Mouse (Mus musculus) CD8-positive naive resting alpha-beta T cell, adult 2 months (primary cell): ENCODE results near the gene Cdadc1.
"Not testable (repeated sequence)": the region's sequence is repeated elsewhere in the genome, so short reads cannot be mapped to it uniquely, and the experiment has no call there.

ENCODE experiments used
- DNase-seq, 2 experiments: peaks; one replicate each; pipeline ENCODE4 v3.0.0; 2022; ENCODE audit warnings: low read depth in 2 of 2, low spot score in 2 of 2

Cdadc1 gene

GRCm38 (mm10) chr14:59614149-59614548, 16.4 kb upstream of the Cdadc1 start:
- DNase-seq = not testable (repeated sequence)

DNA sequence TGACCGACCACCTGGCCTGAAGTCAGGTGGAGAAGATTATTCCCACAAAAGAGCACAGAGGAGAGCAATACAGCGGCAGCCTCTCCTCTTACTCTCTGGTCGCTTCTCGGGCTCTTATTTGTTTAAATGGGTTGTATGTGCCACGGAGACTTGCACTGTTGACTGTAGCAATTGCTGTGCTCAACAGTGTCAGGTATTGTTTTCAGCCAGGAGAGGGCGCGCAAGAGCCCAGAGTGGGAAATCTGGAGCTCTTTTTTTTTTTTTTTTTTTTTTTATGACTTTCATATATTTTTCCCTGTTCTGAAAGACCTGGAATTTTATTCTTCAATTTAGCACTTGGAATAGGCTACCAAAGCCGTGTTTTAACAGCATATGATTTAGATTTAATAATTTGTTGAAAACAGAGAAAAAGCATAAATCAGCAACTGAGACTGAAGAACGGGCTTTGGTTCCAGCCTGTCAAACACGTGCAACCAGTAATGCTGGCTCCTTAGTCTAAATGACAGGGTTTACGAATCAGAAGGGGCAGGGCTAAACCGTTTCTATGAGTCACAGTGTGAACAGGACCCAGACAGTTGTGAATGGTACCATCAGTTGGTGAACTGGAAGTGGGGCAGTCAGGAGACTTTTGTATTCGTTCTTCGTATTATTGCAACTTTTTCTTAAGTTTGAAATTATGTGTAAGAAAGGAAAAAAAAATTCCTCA, 15.3 kb upstream of the Cdadc1 start:
- peak in 1 of 2 experiments; percentile 28 for DNase-seq

DNA sequence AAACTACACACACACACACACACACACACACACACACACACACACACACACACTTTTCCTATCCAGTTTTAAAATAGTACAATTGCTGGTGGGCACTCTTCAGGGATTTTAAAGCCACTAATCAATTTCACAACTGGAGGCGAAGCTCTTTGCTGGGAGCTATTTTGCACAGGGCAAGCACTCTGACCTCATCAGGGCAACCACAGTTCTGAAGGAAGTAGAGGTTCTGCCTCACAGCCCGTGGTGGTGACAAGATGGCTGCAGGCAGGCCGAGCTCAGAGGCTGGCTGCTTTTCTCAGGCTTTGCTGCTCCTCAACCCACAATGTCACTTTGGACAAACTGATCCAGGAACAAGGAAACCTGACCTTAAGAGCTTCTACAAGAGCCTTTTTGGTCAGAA, 9.3 kb upstream of the Cdadc1 start:
- no peak for DNase-seq

DNA sequence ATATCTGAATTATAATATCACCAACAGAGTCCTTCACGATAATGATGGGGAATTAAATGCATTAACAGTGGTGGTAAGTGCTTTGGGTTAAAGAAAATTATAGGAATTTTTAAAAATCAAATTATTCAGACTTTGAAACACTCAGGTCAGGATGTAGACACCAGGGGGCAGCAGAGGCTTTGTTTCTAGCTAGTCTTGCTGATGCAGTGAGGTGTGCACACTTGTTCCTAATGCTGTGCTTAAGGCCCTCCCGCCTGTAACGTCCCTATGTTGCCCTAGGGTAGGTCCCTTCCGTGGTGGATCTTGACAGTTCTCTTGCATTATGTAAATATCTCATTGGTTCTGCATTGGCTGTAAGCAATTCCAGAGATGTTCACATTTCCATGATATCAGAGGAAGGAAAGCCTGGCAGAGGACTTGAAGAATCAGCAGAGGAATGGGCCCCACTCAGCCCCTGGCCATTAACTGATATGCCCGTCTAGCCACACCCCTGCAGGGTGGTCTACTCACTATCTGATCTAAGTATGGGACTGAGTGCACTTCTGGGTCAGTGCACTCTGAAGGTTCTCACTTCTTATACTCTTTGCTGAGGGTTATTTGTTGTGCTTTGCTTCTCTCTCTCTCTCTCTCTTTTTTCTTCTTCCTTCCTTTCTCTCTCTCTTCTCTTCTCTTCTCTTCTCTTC, 8.1 kb upstream of the Cdadc1 start:
- DNase-seq = peak; percentile 52 to 78

DNA sequence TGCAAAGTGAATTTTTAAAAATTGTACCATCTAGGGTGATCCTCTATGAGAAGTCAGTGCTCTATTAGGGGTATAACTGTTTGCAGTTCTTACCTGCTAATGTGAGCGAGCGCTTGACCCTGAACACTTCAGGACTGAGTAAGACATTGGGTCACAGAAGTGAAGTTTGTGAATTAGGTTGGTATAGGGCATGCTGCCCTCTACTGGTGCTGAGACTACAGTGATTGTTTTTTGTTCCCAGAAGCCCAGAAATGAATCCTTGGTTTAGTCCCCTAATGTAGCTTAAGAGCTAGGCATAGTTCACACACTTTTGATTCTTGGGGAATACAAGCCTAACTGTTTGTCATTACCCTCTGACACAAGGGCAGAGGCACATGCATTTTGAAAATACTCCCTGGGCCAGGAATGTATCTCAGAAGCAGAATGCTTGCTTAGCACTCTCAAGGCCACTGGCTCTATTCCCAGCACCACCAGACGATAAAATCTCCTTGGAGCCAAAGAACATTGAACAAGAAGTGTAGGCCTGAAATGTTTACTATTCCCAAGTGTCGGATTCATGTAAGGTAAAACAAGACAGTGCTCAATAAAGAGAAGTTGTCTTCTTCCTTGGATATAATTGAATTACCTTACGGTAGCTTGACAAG, 6.4 kb upstream of the Cdadc1 start:
- peak in 1 of 2 experiments; percentile 23 for DNase-seq

DNA sequence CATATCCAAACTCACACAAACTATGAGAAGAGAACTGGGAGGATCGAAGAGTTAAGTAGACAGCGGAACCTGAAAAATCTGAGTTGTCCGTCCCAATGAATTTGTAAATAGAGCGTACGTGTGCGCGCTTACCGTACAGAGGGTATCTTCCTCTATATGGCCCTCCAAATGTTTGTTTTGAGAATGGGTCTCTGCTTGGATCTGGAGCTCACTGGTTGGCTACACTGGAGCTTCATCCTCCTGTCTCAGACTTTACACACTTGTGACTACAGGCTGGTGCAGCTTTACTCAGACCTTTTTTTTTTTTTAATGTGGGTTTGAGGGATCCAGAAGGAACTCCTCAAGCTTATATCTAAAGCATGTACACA, 485 bp upstream of the Cdadc1 start:
- no peak for DNase-seq

DNA sequence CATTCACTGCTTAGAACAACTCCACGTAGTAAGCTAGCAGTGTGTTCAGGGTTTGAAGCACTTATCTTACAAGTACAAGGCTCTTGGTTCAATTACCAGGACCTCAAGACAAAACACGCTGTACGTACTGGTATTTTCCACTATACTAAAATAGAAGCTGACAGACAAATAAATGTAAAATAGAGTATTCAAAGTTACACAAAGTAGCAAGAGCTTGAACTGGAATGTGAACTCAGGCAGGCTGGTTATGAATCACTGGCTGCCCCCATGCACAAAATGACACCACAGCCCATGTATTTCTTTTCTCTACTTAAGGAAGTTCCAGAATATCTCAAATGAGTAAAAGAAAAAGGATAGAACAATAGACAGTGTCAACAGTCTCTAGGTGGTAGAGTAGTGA, 2.8 kb downstream of the Cdadc1 start:
- no peak for DNase-seq

DNA sequence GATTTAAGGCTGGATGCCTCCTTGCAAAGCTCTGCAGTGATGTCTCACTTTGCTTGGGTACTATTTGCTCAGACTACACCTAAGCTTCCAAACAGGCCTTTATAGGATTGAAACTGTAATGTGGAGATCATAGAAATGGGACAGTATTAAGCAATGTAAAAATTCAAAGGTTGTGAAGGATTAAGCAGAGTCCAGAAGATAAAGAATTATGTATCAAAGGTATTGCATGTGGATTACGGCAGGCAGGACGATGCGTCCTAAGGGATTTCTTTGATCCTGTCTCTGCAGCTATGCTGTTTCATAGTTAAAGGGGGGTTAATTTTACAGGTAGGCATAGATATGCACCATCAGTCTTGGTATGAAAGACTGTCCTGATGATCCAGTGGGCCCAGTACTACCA, 5.2 kb downstream of the Cdadc1 start:
- no peak for DNase-seq

- DNase-seq = no peak
Observed at GRCm38 (mm10) chr14:59591901-59592300, 5.9 kb downstream of the Cdadc1 start.

DNA sequence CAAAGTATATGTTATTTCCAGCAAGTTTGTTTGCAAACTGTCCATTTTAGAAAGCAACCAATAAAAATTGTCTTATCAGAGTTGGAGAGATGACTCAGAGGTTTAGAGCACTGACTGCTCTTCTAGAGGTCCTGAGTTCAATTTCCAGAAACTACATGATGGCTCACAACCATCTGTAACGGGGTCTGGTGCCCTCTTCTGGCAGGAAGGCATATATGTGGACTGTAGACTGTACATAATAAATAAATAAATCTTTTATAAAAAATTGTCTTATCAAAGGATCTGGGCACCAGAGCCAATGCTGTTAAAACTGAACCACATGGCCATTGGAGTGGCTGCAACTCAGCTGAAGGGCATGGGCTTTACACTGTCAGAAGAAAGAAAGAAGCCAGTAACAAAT, 7.1 kb downstream of the Cdadc1 start:
- DNase-seq = peak in 1 of 2 experiments; percentile 32

- DNase-seq = no peak
Observed at GRCm38 (mm10) chr14:59576385-59576784, 21.4 kb downstream of the Cdadc1 start.

DNA sequence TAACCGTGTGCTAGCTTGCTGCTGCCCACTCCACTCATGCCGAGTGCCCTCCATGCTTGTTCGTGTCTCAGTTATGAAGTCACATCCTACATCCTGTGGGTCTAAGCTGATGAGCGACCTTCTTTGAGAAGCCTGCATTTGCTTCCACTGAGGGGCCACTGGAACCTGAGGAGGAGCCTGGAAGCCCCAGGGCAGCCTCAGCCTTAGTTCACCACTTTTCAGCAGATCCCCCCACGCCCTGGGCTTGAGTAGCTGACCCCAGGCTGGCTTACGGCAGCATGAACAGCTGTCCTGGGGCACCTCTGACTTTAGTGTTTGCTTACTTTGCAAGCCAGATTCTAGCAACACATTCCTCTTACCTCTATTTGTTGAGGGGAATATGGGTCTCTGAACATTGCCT, 31.0 kb downstream of the Cdadc1 start:
- DNase-seq = no peak

DNA sequence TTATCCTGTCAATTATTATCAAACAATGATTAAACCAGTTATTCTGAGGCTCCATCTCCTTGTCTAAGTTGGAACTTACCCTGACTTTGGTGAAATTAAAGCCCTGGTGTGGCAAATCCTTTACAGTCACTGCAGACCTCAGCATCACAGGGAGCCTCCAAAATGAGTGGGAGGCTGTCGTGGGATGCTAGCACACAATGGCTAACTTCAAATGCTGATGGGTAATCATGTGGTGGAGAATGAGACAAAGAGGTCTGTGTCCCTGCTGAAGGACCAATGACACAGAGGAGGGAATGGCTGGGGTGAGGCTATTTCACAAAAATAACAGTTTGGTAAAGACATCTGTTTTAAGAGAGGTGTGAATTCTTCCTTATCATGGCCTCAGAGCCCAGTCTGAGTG, 39.9 kb downstream of the Cdadc1 start:
- DNase-seq = no peak

GRCm38 (mm10) chr14:59557071-59557470, 40.7 kb downstream of the Cdadc1 start:
- no peak for DNase-seq

- peak; percentile 65 to 75 for DNase-seq
Observed at GRCm38 (mm10) chr14:59555928-59556531, 41.7 kb downstream of the Cdadc1 start.

DNA sequence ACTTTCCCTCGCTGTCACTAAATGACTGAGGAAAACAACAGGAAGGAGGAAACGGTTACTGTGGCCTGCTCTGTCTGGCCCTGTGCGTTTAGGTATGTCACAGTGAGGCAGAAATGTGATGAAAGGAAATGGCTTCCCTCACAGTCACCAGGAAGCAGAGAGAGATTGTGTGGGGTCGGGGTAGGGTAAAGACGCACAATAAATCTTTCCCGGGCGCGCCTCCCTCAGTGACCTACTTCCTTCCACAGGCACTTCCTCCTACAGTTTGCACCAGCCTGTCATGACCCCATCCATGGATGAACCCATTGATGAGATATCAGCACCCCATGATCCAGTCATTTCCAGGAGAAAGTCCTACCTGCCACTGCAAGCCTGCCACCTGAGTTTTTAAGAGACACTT, 42.7 kb downstream of the Cdadc1 start:
- DNase-seq = no peak

GRCm38 (mm10) chr14:59554025-59554424, 43.7 kb downstream of the Cdadc1 start:
- DNase-seq = no peak

DNA sequence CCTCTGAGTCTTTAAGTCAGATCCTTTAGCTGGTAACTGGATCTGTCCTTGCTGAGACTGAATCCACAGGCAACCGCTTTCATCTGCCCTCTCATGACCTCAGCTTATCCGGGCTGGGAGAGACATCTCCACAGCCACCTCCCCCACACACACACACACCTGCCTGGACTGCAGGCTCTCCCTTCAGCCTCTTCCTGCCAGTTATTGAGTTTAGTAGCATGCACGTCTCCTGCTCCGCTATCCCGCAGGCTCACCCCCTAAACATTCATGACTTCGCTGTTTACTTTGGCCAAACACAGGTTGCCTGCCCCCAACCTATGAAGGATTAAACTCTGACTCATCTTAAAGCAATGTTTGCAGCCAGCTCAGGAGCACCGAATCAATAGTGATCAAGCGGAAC, 45.8 kb downstream of the Cdadc1 start:
- DNase-seq = no peak

DNA sequence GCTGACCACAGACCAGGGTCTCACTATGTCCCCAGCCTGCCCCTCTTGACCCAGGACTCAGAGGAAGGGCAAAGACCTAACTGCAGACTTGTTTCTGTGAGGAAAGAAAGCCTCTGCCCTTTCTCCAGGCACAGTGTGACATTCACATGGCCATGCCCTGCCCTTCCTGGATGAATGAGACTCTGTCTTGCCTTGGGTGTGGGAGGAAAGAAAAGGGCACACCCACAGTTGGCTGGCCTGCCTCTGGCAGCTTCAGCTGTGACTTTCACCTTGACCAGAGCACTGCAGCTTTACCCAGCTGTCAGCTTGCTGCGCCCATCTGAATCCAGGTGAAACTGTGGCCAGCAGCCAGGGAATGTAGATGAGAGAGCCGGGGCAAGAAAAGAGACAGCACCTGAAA, 46.9 kb downstream of the Cdadc1 start:
- no peak for DNase-seq

GRCm38 (mm10) chr14:59549106-59549505, 48.7 kb downstream of the Cdadc1 start:
- DNase-seq = no peak

GRCm38 (mm10) chr14:59548532-59548931, 49.2 kb downstream of the Cdadc1 start:
- no peak for DNase-seq

DNA sequence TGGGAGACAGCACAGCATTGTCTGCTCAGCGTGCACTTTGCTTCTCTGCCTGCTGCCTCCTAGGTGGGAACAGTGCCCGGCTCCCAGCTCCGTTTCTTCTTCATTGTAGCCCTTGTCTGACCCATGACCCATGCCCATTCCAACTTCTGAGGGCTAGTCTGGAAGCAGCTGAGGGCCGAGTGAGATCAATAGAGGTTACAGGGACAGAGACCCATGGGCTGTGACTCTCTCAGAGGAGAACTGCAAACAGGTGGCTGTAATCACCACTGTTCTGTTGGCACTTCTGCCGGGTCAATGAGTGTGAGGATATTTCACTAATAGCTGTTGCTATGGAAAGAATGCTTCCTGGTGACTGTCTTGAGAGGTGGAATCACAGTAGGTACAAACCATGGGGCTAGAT, 50.2 kb downstream of the Cdadc1 start:
- DNase-seq = no peak
